Mouse (Mus musculus) lung, postnatal 36 days (tissue): Measurements from ENCODE around the gene Ctnnd2.

Experiments used
- DNase-seq: peaks from one replicate; pipeline ENCODE4 v3.0.0; 2022; ENCODE audit warnings: mixed read lengths

Gene Ctnnd2

GRCm38 (mm10) chr15:30738178-30738577 is 565.8 kb downstream of the Ctnnd2 start:
- DNase-seq, result no peak

DNA sequence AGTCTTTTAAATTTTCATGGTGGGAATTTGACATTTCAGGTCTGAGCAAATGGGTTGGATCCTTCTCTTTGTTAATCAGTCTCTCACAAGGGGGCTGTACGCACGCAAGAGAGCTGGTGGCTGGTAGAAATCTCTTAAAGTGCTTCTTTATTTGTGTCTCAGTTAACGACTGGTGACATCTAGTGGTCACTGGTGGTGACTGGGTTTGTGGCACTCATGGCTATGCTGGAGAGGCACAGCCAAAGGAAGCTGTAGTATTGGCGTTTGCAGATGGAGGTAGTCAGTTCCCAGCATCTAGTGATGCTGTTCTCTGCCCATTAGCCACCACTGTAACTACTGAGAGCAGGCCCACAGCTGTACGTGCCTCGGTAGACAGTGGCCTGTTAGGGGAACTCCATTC is 568.3 kb downstream of the Ctnnd2 start:
- peak; percentile 86 for DNase-seq

DNA sequence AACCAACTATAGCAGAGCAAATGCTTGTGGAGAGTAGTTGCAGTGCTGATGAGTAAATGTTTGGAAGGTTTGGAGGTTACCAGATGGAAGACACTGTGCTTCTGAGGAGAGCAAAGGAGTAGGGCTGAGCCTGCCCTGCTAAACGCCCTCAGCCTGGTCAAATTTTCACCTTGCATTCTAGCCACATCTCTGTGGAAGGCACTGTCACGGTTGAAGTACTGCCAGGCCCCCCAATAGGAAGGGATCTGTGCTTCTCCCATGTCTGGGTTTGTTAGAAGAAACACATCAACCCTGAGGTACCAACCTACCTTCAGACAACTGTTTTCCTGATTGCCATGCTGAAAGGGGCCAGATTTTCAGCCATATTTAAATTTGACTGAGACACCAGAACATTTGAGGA is 585.6 kb downstream of the Ctnnd2 start:
- DNase-seq, result no peak

DNA sequence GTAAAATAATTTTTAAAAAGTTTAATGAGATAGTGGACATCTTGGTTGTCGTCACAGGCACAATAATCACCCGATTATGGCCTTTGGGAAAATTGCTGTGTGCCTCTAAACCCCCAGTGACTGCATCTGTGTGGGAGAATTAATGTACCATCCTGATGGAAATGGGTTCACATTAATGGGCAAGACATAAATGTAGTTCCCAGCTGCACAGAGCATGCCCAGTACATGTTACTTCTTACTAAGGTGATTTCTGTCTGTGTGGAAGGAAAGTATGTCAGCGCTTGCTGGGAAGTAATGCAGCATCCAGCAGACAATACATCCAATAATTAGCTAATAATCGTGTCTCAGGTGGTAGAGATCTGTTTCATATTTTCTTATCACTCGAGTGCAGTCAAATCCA is 589.8 kb downstream of the Ctnnd2 start:
- DNase-seq, result no peak

GRCm38 (mm10) chr15:30762695-30763285 is 590.4 kb downstream of the Ctnnd2 start:
- DNase-seq, result no peak

- no peak for DNase-seq
Measured at GRCm38 (mm10) chr15:30776931-30777330, 604.5 kb downstream of the Ctnnd2 start.

GRCm38 (mm10) chr15:30777801-30778200 is 605.4 kb downstream of the Ctnnd2 start:
- no peak for DNase-seq

- no peak for DNase-seq
Measured at GRCm38 (mm10) chr15:30779903-30780302, 607.5 kb downstream of the Ctnnd2 start.

GRCm38 (mm10) chr15:30780977-30781376 is 608.6 kb downstream of the Ctnnd2 start:
- no peak for DNase-seq

- DNase-seq, result no peak
Measured at GRCm38 (mm10) chr15:30785706-30786320, 613.4 kb downstream of the Ctnnd2 start.

DNA sequence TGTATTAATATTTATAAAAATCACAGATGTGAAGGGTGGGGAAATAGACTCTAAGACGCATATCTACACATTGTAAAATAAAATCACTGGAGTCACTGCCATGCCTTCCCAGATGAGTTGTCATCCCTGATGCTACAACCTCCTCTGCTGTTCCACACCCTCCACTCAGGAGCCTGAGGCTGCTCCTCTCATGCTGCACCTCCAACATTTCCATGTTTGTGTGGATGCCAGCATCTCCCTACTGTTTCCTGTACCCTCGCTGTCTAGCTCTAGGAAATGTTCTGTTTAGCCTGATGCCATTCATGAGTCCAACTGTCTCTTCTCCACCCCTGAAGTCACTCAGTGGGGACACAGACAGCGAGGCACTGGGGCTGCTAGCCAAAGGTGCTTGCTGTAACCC is 620.9 kb downstream of the Ctnnd2 start:
- DNase-seq, result no peak

GRCm38 (mm10) chr15:30795723-30796122 is 623.3 kb downstream of the Ctnnd2 start:
- no peak for DNase-seq

DNA sequence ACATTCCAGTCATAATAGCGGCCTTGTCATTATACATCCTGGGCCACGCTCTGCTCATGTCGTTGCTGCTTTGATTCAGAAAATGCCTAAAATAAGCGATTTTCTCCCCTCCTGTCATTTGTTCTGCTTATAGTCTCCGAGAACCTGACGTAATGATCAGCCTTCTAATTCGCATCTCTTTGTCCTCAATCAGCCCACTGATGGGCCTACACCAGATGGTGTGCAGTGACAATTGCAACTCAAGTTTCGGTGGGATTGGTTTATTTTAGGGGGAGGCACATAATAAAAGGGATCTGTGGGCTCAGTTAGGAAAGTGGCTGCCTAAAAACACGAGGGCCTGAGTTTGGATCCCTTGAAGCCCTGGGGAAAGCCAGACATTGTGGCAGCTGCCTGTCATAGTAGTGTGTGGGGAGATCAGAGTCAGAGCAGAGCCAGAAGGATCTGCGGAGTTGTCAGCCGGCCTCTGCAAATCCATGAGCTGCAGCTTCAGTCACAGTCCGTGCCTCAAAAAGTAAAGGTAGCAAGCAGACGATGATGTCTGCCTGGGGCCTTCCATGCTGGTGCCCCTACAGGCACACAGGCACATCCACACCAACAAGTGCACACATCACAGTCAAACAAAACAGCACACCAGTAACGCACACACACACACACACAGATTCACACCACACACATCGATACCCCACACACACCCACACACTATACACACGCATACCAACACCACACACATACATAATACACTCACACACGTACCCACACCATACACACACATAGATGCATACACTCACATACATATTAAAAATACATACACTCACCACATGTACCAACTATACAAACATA is 655.3 kb downstream of the Ctnnd2 start:
- DNase-seq, result no peak

DNA sequence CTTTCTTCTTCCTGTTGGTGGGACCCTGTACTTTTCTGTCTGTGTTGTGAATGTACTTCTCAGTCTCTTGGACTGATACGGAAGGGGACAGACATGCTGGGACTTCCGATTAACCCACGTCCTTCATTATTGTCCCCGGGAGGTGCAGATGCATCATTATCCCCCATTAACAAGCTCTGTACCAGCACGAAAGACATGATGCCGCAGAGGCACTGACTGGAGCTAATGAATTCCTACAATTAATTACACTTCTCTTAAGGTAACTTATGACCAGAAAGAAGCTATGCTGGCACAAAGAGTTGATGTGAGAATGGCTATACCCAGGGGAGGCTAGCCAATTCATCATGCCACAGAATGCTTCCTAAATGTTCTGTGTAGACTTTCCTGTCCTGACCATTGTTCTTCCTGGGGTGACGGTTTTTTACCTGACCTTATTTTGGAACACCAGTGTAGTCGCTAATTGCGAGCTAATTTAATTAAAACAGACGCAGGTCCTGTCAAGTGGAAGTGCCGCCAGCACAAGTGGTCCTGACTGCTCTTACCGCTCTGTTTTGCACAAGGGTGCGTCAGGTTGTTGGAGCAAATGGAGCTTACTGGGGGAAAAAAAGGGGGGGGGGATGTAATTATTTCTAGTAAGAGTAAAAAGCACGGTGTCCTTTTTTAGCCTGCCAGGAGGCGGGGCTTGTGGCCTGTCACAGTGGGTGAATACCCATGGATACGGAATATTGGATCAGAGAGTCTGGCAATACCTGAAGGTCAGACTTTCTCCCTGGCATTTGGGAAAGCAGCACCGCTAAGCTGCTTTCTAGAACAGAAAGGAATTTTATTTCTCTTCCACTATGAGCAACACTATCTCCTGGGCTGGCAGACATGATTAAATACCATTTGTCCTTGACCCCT is 685.1 kb downstream of the Ctnnd2 start:
- no peak for DNase-seq

- no peak for DNase-seq
Measured at GRCm38 (mm10) chr15:30867429-30867828, 695.0 kb downstream of the Ctnnd2 start.

DNA sequence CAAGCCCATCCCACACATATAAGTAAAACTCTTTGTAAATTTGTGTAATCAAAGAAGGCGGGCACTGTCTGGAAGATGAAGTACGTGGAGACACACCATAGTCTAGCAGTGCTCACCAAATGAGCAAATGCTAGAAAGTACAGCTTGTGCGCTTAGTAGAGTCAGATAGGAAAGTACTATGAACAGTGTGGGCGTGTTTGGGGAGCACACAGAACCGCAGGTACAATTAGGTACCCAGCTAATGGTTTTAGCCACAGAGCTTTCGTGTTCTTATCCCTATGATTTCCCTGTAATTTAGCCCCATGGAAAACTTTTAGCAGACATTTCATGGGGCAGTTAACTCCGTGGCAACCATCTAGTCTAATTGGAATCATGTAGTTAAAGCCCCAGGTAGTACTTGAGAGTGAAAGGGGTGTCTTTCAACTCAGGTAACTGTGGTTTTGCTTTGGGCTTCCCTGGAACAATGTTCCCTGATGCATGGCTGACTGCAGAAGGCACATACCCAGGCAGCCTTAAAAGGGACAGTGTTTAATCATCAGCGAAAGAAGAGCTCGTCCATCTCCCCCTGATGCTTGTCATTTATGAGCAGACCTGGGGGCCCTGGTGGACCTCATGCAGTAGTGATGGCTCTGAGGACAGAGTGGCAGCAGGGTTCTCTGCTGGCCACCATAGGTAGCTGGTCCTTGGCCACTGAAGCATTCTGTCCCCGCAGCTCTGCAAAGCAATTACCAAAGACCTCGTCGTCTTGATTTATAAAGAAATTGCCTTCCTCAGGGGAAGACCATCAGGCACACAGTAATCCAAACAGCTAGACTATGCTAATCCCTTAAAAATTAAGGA is 697.5 kb downstream of the Ctnnd2 start:
- no peak for DNase-seq

DNA sequence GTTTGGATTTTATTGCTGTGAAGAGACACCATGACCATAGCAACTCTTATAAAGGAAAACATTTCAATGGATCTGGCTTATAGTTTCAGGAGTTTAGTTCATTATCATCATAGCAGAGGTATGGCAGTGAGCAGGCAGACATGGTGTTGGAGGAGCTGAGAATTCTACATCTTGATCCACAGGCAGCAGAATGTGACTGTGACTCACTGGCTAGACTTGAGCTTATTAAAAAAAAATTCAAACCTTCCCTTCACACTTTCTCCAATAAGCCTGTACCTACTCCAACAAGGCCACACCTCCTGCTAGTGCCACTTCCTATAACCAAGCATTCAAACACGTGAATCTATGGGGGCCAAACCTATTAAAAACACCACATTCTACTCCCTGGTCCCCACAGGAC is 703.1 kb downstream of the Ctnnd2 start:
- no peak for DNase-seq

- no peak for DNase-seq
Measured at GRCm38 (mm10) chr15:30884692-30885334, 712.4 kb downstream of the Ctnnd2 start.

DNA sequence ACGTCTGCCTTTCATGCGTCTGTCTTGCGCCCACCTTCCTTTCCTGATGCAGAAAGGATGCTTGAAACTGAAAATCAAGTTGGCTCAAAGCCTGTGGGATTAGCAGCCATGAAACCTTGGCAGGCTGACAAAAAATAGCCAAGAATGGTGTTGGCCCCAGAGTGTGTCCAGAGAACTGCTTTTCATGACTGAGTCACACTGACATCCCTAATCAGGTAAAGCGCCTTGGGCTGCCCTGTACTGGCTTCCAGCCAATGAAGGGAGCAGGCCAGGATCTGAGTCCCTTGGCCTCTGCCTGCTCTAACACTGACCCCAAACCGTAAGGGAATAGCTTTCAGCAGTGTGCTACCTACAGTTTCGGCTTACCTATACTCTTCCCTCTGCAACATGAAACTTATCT is 713.0 kb downstream of the Ctnnd2 start:
- DNase-seq, result peak; percentile 1

DNA sequence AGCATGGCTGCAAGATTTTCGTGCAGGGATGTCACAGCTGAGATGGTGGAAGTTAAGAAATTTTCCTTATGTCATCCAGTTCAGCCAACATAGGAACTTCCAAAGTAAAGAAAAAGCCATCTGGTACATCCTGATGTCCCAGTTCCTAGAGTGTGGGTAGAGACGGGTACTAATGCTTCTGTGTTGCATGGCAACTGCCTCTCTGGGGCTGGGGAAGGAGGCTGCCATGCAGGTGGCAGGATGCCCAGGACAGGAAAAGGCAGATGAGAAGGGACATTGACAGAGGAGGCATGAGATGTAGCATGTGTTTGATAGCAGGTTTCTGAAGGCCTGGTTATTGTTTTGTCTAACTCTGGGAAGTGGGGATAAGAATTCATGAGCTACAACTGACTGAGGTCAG is 715.2 kb downstream of the Ctnnd2 start:
- no peak for DNase-seq

- DNase-seq, result no peak
Measured at GRCm38 (mm10) chr15:30891986-30892385, 719.6 kb downstream of the Ctnnd2 start.

GRCm38 (mm10) chr15:30895063-30895462 is 722.7 kb downstream of the Ctnnd2 start:
- DNase-seq, result no peak
